Mouse (Mus musculus): ENCODE measurements at regions not wholly inside any gene's neighbourhood (a gene's known extent, or its start where the extent isn't known, plus 50 kb on each side); places are given as distances from the start of the nearest gene placed in this dataset.

- no peak for DNase-seq (ENCODE audit: low read depth, low spot score)
Measured at GRCm38 (mm10) chr6:47354515-47354914, 98.7 kb upstream of the Cul1 start.

- no peak for DNase-seq (ENCODE audit: low read depth, low spot score)
Measured at GRCm38 (mm10) chr6:47355500-47355899, 97.7 kb upstream of the Cul1 start.

GRCm38 (mm10) chr6:47356500-47356899 is 96.7 kb upstream of the Cul1 start:
- no peak for DNase-seq (ENCODE audit: low read depth, low spot score)

GRCm38 (mm10) chr6:47358686-47359085 is 94.5 kb upstream of the Cul1 start:
- peak; percentile 17 for DNase-seq (ENCODE audit: low read depth, low spot score)

GRCm38 (mm10) chr6:47364002-47364401 is 89.2 kb upstream of the Cul1 start:
- DNase-seq (ENCODE audit: low read depth, low spot score) = no peak

- no peak for DNase-seq (ENCODE audit: low read depth, low spot score)
Measured at GRCm38 (mm10) chr6:47364556-47364955, 88.6 kb upstream of the Cul1 start.

GRCm38 (mm10) chr6:47365651-47366645 is 87.2 kb upstream of the Cul1 start:
- no peak for DNase-seq (ENCODE audit: low read depth, low spot score)

- DNase-seq (ENCODE audit: low read depth, low spot score) = no peak
Measured at GRCm38 (mm10) chr6:47367461-47367860, 85.7 kb upstream of the Cul1 start.

- no peak for DNase-seq (ENCODE audit: low read depth, low spot score)
Measured at GRCm38 (mm10) chr6:47375705-47376104, 77.5 kb upstream of the Cul1 start.

- no peak for DNase-seq (ENCODE audit: low read depth, low spot score)
Measured at GRCm38 (mm10) chr6:47381451-47381850, 71.7 kb upstream of the Cul1 start.

GRCm38 (mm10) chr6:47386550-47386949 is 66.6 kb upstream of the Cul1 start:
- no peak for DNase-seq (ENCODE audit: low read depth, low spot score)

GRCm38 (mm10) chr6:47389908-47390307 is 63.3 kb upstream of the Cul1 start:
- DNase-seq (ENCODE audit: low read depth, low spot score) = no peak

GRCm38 (mm10) chr6:47390436-47391002 is 62.7 kb upstream of the Cul1 start:
- no peak for DNase-seq (ENCODE audit: low read depth, low spot score)

GRCm38 (mm10) chr6:47391014-47391802 is 62.0 kb upstream of the Cul1 start:
- no peak for DNase-seq (ENCODE audit: low read depth, low spot score)

GRCm38 (mm10) chr6:47395465-47396337 is 57.5 kb upstream of the Cul1 start:
- DNase-seq (ENCODE audit: low read depth, low spot score) = peak; percentile 79

Data from CD4-positive helper T cell, adult 2 months (primary cell).